Mouse (Mus musculus): ENCODE data around the gene Sppl2c.

DNA sequence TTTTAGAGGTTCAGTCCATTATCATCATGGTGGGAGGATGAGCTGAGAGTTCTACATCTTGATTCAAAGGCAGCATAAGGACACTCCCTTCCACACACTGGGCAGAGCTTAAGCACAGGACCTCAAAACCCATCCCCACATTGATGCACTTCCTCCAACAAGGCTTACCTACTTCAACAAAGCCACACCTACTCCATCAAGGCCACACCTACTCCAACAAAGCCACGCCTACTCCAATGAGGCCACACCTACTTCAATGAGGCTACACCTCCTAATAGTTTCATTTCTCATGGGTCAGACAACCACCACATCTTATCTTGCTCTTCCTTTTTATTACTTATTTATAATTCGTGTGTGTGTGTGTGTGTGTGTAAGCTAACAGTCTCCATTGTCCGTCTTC is 22.9 kb downstream of the Sppl2c start:
- TF ChIP-seq CTCF (IDR thresholded peaks at IDR 0.05; ENCODE audit: low read depth, low read length): no peak
- TF ChIP-seq EP300 (IDR thresholded peaks at IDR 0.05; ENCODE audit: insufficient read depth, low read depth, low read length): no peak
